In the genomic region with DNA sequence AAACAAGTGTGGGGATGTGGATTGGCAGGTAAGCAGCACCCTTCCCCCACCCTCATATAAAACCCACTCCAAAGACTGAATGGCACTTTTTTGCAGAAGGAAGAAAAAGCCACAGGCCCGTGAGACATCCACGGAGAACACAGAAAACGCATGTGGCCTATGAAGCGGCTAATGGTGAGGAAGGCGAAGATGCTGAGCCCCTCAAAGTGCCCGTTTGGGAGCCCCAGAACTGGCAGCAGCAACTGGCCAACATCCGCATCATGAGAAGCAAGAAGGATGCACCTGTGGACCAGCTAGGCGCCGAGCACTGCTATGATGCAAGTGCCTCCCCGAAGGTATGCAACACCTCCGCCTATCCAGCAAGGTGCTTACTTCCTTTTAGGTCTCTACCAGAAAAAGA, we compare ENCODE assay signal across 13 mouse cellular contexts. TPM values are rescaled to one million over a fixed set of nuclear protein-coding genes. Genes with fewer than 3 reads are reported as not detected.
DNase-seq lines count a peak whose midpoint lies in the region; ATAC-seq lines count a peak whose summit lies in the region.
"Had no signal": no experiment of that assay in that cellular context is flagged by ENCODE, and none has a peak within 500 bp of the region (broad histone marks: within the 10 kb centered on the region; RNA-seq: fewer than 3 reads in every experiment).

No protein-coding gene starts in this region.

- peak overlapping the region; percentile 84; the same call in 1 of the 2 replicates for H3K27ac ChIP-seq in heart, embryonic 11.5 days (ENCODE audit: low read depth, low read length)
- H3K27ac ChIP-seq in limb, embryonic 12.5 days = no peak overlapping the region
- H3K27ac ChIP-seq in limb, embryonic 10.5 days = no peak overlapping the region
- peak overlapping the region; percentile 76 for H3K27ac ChIP-seq in brown adipose tissue, adult 24 weeks (replicated peaks; ENCODE audit: low read depth, low read length)
- no peak overlapping the region for H3K27ac ChIP-seq in intestine, embryonic 16.5 days (ENCODE audit: low read length)

- no peak overlapping the region for H3K4me3 ChIP-seq in heart, embryonic 11.5 days (ENCODE audit: low read depth, low read length)
- peak overlapping the region; percentile 60; the same call in 1 of the 2 replicates for H3K4me3 ChIP-seq in limb, embryonic 12.5 days (replicated peaks)
- H3K4me3 ChIP-seq in limb, embryonic 10.5 days = no peak overlapping the region
- H3K4me3 ChIP-seq in brown adipose tissue, adult 24 weeks (ENCODE audit: insufficient read depth, low read depth, low read length) = no peak overlapping the region
- H3K4me3 ChIP-seq in intestine, embryonic 16.5 days (ENCODE audit: low read length) = no peak overlapping the region

- no peak overlapping the region for H3K4me2 ChIP-seq in heart, embryonic 11.5 days
- H3K4me2 ChIP-seq in limb, embryonic 12.5 days = no peak overlapping the region
- H3K4me2 ChIP-seq in intestine, embryonic 16.5 days (ENCODE audit: low read depth, low read length) = no peak overlapping the region

- peaks cover 9% of the 10 kb centered on the region; the same call in 1 of the 2 replicates for H3K36me3 ChIP-seq in heart, embryonic 11.5 days (ENCODE audit: control insufficient read depth, insufficient read depth, low read length)
- H3K36me3 ChIP-seq in limb, embryonic 12.5 days = peaks cover 47% of the 10 kb centered on the region
- peaks cover 44% of the 10 kb centered on the region for H3K36me3 ChIP-seq in limb, embryonic 10.5 days
- no peaks in the 10 kb centered on the region; the same call in 1 of the 2 replicates for H3K36me3 ChIP-seq in intestine, embryonic 16.5 days (ENCODE audit: control insufficient read depth, insufficient read depth, low read length)

- no peaks in the 10 kb centered on the region for H3K9me3 ChIP-seq in heart, embryonic 11.5 days (replicated peaks; ENCODE audit: control insufficient read depth, low read length)
- no peaks in the 10 kb centered on the region for H3K9me3 ChIP-seq in limb, embryonic 12.5 days
- H3K9me3 ChIP-seq in limb, embryonic 10.5 days (replicated peaks) = no peaks in the 10 kb centered on the region
- no peaks in the 10 kb centered on the region for H3K9me3 ChIP-seq in intestine, embryonic 16.5 days (ENCODE audit: control insufficient read depth, low read length)

- DNase-seq in heart, postnatal 36 days = no peak
- DNase-seq in limb, embryonic 10.5 days (ENCODE audit: low spot score) = no peak
- no peak for DNase-seq in adrenal gland, postnatal 36 days
- DNase-seq in right cerebral cortex, postnatal 36 days (ENCODE audit: low spot score in 2 of 2) = no peak
- DNase-seq: adrenal gland, postnatal 10 days; embryo, embryonic 11 days; thymus, postnatal 36 days had no signal

- intact Hi-C loops in heart, postnatal 36 days (cut with DNase I) = loop anchor here (2.0 to 5.0 kb wide), 2 partner anchors 17 to 33 kb away; a partner anchor contains a TSS

- H3K9ac ChIP-seq in heart, embryonic 11.5 days (ENCODE audit: low read depth, low read length) = no peak overlapping the region
- H3K9ac ChIP-seq in limb, embryonic 12.5 days (replicated peaks) = no peak overlapping the region
- H3K9ac ChIP-seq in intestine, embryonic 16.5 days (ENCODE audit: low read depth, low read length) = 0 out of 2 replicates have a peak overlapping the region, but pooled peaks have one; percentile 10

- H3K27me3 ChIP-seq in heart, embryonic 11.5 days (ENCODE audit: control insufficient read depth, insufficient read depth, low read length) = peaks cover 21% of the 10 kb centered on the region
- H3K27me3 ChIP-seq in limb, embryonic 12.5 days = no peaks in the 10 kb centered on the region
- no peaks in the 10 kb centered on the region for H3K27me3 ChIP-seq in limb, embryonic 10.5 days (ENCODE audit: low read depth, poor library complexity, severe bottlenecking)
- no peaks in the 10 kb centered on the region for H3K27me3 ChIP-seq in intestine, embryonic 16.5 days (replicated peaks; ENCODE audit: control insufficient read depth, insufficient read depth, low read length)

- H3K4me1 ChIP-seq in heart, embryonic 11.5 days (ENCODE audit: control insufficient read depth, insufficient read depth, low read length) = peaks cover 28% of the 10 kb centered on the region
- H3K4me1 ChIP-seq in limb, embryonic 12.5 days (replicated peaks) = peaks cover 24% of the 10 kb centered on the region
- peaks cover 46% of the 10 kb centered on the region for H3K4me1 ChIP-seq in limb, embryonic 10.5 days
- peaks cover 27% of the 10 kb centered on the region for H3K4me1 ChIP-seq in brown adipose tissue, adult 24 weeks (ENCODE audit: control insufficient read depth, insufficient read depth, insufficient read length, low read length)
- H3K4me1 ChIP-seq in intestine, embryonic 16.5 days (ENCODE audit: control insufficient read depth, insufficient read depth, low read length) = peaks cover 18% of the 10 kb centered on the region; the same call in 1 of the 2 replicates

- 92% methylated on average over 11 of the region's 11 CpGs for WGBS in heart, embryonic 11.5 days (ENCODE audit: insufficient replicate concordance)
- WGBS in limb, embryonic 12.5 days = 92% methylated on average over 11 of the region's 11 CpGs
- 95% methylated on average over 11 of the region's 11 CpGs for WGBS in limb, embryonic 10.5 days
- 94% methylated on average over 11 of the region's 11 CpGs for WGBS in intestine, embryonic 16.5 days

- ATAC-seq in heart, embryonic 11.5 days (replicated peaks; ENCODE audit: insufficient number of reproducible peaks, low FRiP score, low TSS enrichment) = no peak
- no peak for ATAC-seq in limb, embryonic 12.5 days (ENCODE audit: insufficient number of reproducible peaks, insufficient read depth, low FRiP score, low TSS enrichment, low read depth)
- no peak for ATAC-seq in intestine, embryonic 16.5 days

RNA-seq across cellular contexts. Expression of a gene that starts 1.4 kb away (rescaled TPM):
- 9.1 and 9.8 TPM in 2 replicates for polyA plus RNA-seq in heart, embryonic 11.5 days (2014; fragmentation: Nextera tagmentation; extraction: Ambion mirVana)
- 1 to 10 TPM; 3.3 to 4.1 TPM for total RNA-seq in heart, postnatal 36 days (2021)
- polyA plus RNA-seq in limb, embryonic 12.5 days (2016; fragmentation: Nextera tagmentation; extraction: Ambion mirVana) = 23.3 and 24.9 TPM in 2 replicates
- polyA plus RNA-seq in limb, embryonic 10.5 days (2016; fragmentation: Nextera tagmentation; extraction: Ambion mirVana) = 27.5 and 31.2 TPM in 2 replicates
- 3.4 and 7.7 TPM in 2 replicates for polyA plus RNA-seq in brown adipose tissue, adult 24 weeks (2012; ENCODE audit: insufficient read depth, insufficient read length, missing spikeins)
- polyA plus RNA-seq in intestine, embryonic 16.5 days (2015; fragmentation: Nextera tagmentation; extraction: Ambion mirVana) = 17.2 and 18.1 TPM in 2 replicates
- 1 to 10 TPM; 7.8 TPM for total RNA-seq in adrenal gland, postnatal 36 days (2021)

RNA-seq across cellular contexts. Expression of a gene that starts 1.4 kb away (rescaled TPM):
- polyA plus RNA-seq in heart, embryonic 11.5 days (2014; fragmentation: Nextera tagmentation; extraction: Ambion mirVana) = 46.7 and 50.6 TPM in 2 replicates
- total RNA-seq in heart, postnatal 36 days (2021) = 100 to 1,000 TPM; 106 to 112 TPM
- 68.6 and 77.7 TPM in 2 replicates for polyA plus RNA-seq in limb, embryonic 12.5 days (2016; fragmentation: Nextera tagmentation; extraction: Ambion mirVana)
- 63.2 and 79.5 TPM in 2 replicates for polyA plus RNA-seq in limb, embryonic 10.5 days (2016; fragmentation: Nextera tagmentation; extraction: Ambion mirVana)
- polyA plus RNA-seq in brown adipose tissue, adult 24 weeks (2012; ENCODE audit: insufficient read depth, insufficient read length, missing spikeins) = 67.6 and 69.2 TPM in 2 replicates
- polyA plus RNA-seq in intestine, embryonic 16.5 days (2015; fragmentation: Nextera tagmentation; extraction: Ambion mirVana) = 38.5 and 41.8 TPM in 2 replicates
- total RNA-seq in adrenal gland, postnatal 36 days (2021) = 100 to 1,000 TPM in 1 of 2 experiments, 10 to 100 TPM in 1; 79.2 to 103 TPM

RNA-seq across cellular contexts. Expression of a gene that starts 16.3 kb away (rescaled TPM):
- polyA plus RNA-seq in heart, embryonic 11.5 days (2014; fragmentation: Nextera tagmentation; extraction: Ambion mirVana) = 52.7 and 58.0 TPM in 2 replicates
- total RNA-seq in heart, postnatal 36 days (2021) = 100 to 1,000 TPM in 1 of 2 experiments, 10 to 100 TPM in 1; 91.1 to 140 TPM
- 58.9 and 59.3 TPM in 2 replicates for polyA plus RNA-seq in limb, embryonic 12.5 days (2016; fragmentation: Nextera tagmentation; extraction: Ambion mirVana)
- 47.2 and 57.1 TPM in 2 replicates for polyA plus RNA-seq in limb, embryonic 10.5 days (2016; fragmentation: Nextera tagmentation; extraction: Ambion mirVana)
- polyA plus RNA-seq in brown adipose tissue, adult 24 weeks (2012; ENCODE audit: insufficient read depth, insufficient read length, missing spikeins) = 20.1 and 32.2 TPM in 2 replicates
- polyA plus RNA-seq in intestine, embryonic 16.5 days (2015; fragmentation: Nextera tagmentation; extraction: Ambion mirVana) = 37.5 and 38.6 TPM in 2 replicates
- 10 to 100 TPM; 48.0 to 88.5 TPM for total RNA-seq in adrenal gland, postnatal 36 days (2021)

RNA-seq across cellular contexts. Expression of a gene that starts 24.4 kb away (rescaled TPM):
- not detected in 2 replicates for polyA plus RNA-seq in heart, embryonic 11.5 days (2014; fragmentation: Nextera tagmentation; extraction: Ambion mirVana)
- total RNA-seq in heart, postnatal 36 days (2021) = not detected
- polyA plus RNA-seq in limb, embryonic 12.5 days (2016; fragmentation: Nextera tagmentation; extraction: Ambion mirVana) = 0.49 and 1.3 TPM in 2 replicates
- 0.88 and 1.1 TPM in 2 replicates for polyA plus RNA-seq in limb, embryonic 10.5 days (2016; fragmentation: Nextera tagmentation; extraction: Ambion mirVana)
- polyA plus RNA-seq in brown adipose tissue, adult 24 weeks (2012; ENCODE audit: insufficient read depth, insufficient read length, missing spikeins) = not detected in 2 replicates
- 0.29 TPM in 1 of 2 replicates, not detected in the other for polyA plus RNA-seq in intestine, embryonic 16.5 days (2015; fragmentation: Nextera tagmentation; extraction: Ambion mirVana)
- total RNA-seq in adrenal gland, postnatal 36 days (2021) = not detected
- total RNA-seq: adrenal gland, postnatal 10 days; gastrocnemius, postnatal 4 days had no signal
- polyA plus RNA-seq: forebrain, embryonic 14.5 days had no signal

RNA-seq across cellular contexts. Expression of a gene that starts 35.7 kb away (rescaled TPM):
- 19.7 and 22.0 TPM in 2 replicates for polyA plus RNA-seq in heart, embryonic 11.5 days (2014; fragmentation: Nextera tagmentation; extraction: Ambion mirVana)
- 10 to 100 TPM; 17.3 to 19.0 TPM for total RNA-seq in heart, postnatal 36 days (2021)
- 24.5 and 28.4 TPM in 2 replicates for polyA plus RNA-seq in limb, embryonic 12.5 days (2016; fragmentation: Nextera tagmentation; extraction: Ambion mirVana)
- polyA plus RNA-seq in limb, embryonic 10.5 days (2016; fragmentation: Nextera tagmentation; extraction: Ambion mirVana) = 34.5 and 36.7 TPM in 2 replicates
- 9.2 and 10.0 TPM in 2 replicates for polyA plus RNA-seq in brown adipose tissue, adult 24 weeks (2012; ENCODE audit: insufficient read depth, insufficient read length, missing spikeins)
- 11.0 and 15.4 TPM in 2 replicates for polyA plus RNA-seq in intestine, embryonic 16.5 days (2015; fragmentation: Nextera tagmentation; extraction: Ambion mirVana)
- 10 to 100 TPM; 47.5 to 51.1 TPM for total RNA-seq in adrenal gland, postnatal 36 days (2021)

Comparison
In these comparisons a context has a peak if more than half of its experiments do, and no peak if none do; other contexts are left out.
1. H3K27ac ChIP-seq: peak in heart, embryonic 11.5 days (single experiment) and brown adipose tissue, adult 24 weeks (single experiment); none in limb, embryonic 12.5 days (single experiment), limb, embryonic 10.5 days (single experiment) and intestine, embryonic 16.5 days (single experiment).